Mouse (Mus musculus): ENCODE results near the gene Efcab8. TPM values are rescaled to one million over a fixed set of nuclear protein-coding genes. Genes with fewer than 3 reads are reported as not detected.
"Not testable (repeated sequence)": the region's sequence is repeated elsewhere in the genome, so short reads cannot be mapped to it uniquely, and the experiment has no call there.

Efcab8 gene
- polyA plus RNA-seq, 1 experiment from 2014 or later, result not detected

- no peak for ATAC-seq (ENCODE audit: insufficient number of reproducible peaks, low FRiP score, low TSS enrichment, low read depth)
- Histone ChIP-seq H3K9me3 (ENCODE audit: control insufficient read depth, low read length) (no peaks in the 10 kb centered on the region), H3K4me1 (ENCODE audit: control insufficient read depth, insufficient read depth, low read length) (no peaks in the 10 kb centered on the region), H3K9ac (ENCODE audit: low read length) (no peak overlapping the region), H3K27ac (replicated peaks; ENCODE audit: low read depth, low read length) (no peak overlapping the region), H3K4me2 (ENCODE audit: low read depth, severe bottlenecking) (no peak overlapping the region), H3K36me3 (ENCODE audit: control insufficient read depth, insufficient read depth, low read length) (no peaks in the 10 kb centered on the region), H3K27me3 (ENCODE audit: control insufficient read depth, insufficient read depth, low read length) (no peaks in the 10 kb centered on the region), H3K4me3 (ENCODE audit: low read depth, low read length) (no peak overlapping the region)
- WGBS, result 86% methylated on average over 8 of the region's 8 CpGs
- no peak for DNase-seq (ENCODE audit: low spot score)
Observed at GRCm38 (mm10) chr2:153808146-153808545, 28.4 kb downstream of the Efcab8 start.

DNA sequence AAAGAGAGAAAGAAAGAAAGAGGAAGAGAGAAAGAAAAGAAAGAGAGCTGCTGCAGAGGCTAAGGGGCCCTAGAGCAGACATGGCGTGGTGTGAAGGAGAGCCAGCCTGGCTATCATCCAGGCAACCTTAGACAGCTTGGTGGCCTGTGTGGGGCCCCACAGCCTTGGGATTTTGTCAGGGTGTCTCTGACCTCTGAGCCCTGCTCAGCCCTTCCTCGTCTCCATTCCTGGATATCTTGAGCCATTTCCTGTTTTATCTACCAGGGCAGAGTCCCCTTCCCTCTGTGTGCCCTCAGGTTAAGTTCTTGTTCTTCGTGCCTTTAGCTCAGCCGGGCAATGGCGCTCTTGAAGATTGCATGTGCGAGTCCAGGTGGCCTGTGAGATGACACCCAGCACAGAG is 29.1 kb downstream of the Efcab8 start:
- no peak overlapping the region for H3K4me2 ChIP-seq (ENCODE audit: low read depth, severe bottlenecking)
- 84% methylated on average over 6 of the region's 6 CpGs for WGBS
- H3K9ac ChIP-seq (ENCODE audit: low read length), result no peak overlapping the region
- no peaks in the 10 kb centered on the region for H3K4me1 ChIP-seq (ENCODE audit: control insufficient read depth, insufficient read depth, low read length)
- no peak overlapping the region for H3K27ac ChIP-seq (replicated peaks; ENCODE audit: low read depth, low read length)
- no peak for DNase-seq (ENCODE audit: low spot score)
- H3K9me3 ChIP-seq (ENCODE audit: control insufficient read depth, low read length), result no peaks in the 10 kb centered on the region
- no peaks in the 10 kb centered on the region for H3K36me3 ChIP-seq (ENCODE audit: control insufficient read depth, insufficient read depth, low read length)
- no peaks in the 10 kb centered on the region for H3K27me3 ChIP-seq (ENCODE audit: control insufficient read depth, insufficient read depth, low read length)
- no peak for ATAC-seq (ENCODE audit: insufficient number of reproducible peaks, low FRiP score, low TSS enrichment, low read depth)
- no peak overlapping the region for H3K4me3 ChIP-seq (ENCODE audit: low read depth, low read length)

DNA sequence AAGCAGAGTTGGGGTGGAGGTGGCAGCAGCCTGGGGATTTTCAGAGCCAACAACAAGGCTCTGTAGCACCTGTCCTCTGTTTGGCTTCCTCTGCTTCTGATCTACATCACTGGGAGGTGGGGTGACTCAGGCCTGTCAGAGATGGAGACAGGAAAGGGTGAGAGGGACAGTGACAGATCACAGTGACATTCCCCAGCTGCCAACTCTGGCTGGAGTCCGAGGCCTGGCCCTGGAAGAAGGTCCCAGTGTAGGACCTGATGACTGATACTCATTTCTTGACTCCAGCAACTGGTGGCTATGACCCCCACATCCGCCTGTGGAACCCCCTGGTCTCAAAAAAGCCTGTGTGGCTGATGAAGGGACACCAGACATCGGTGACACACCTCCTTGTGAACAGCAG is 30.2 kb downstream of the Efcab8 start:
- Histone ChIP-seq H3K9me3 (ENCODE audit: control insufficient read depth, low read length) (no peaks in the 10 kb centered on the region), H3K4me3 (ENCODE audit: low read depth, low read length) (no peak overlapping the region), H3K9ac (ENCODE audit: low read length) (no peak overlapping the region), H3K4me2 (ENCODE audit: low read depth, severe bottlenecking) (no peak overlapping the region), H3K36me3 (ENCODE audit: control insufficient read depth, insufficient read depth, low read length) (no peaks in the 10 kb centered on the region), H3K27ac (replicated peaks; ENCODE audit: low read depth, low read length) (no peak overlapping the region), H3K27me3 (ENCODE audit: control insufficient read depth, insufficient read depth, low read length) (no peaks in the 10 kb centered on the region), H3K4me1 (ENCODE audit: control insufficient read depth, insufficient read depth, low read length) (no peaks in the 10 kb centered on the region)
- 62% methylated on average over 3 of the region's 3 CpGs for WGBS
- no peak for ATAC-seq (ENCODE audit: insufficient number of reproducible peaks, low FRiP score, low TSS enrichment, low read depth)
- no peak for DNase-seq (ENCODE audit: low spot score)

GRCm38 (mm10) chr2:153822005-153822543 is 42.3 kb downstream of the Efcab8 start:
- no peaks in the 10 kb centered on the region for H3K9me3 ChIP-seq (ENCODE audit: control insufficient read depth, low read length)
- no peak overlapping the region for H3K4me2 ChIP-seq (ENCODE audit: low read depth, severe bottlenecking)
- no peaks in the 10 kb centered on the region for H3K4me1 ChIP-seq (ENCODE audit: control insufficient read depth, insufficient read depth, low read length)
- 98% methylated on average over 2 of the region's 2 CpGs for WGBS
- no peak overlapping the region for H3K27ac ChIP-seq (replicated peaks; ENCODE audit: low read depth, low read length)
- ATAC-seq (ENCODE audit: insufficient number of reproducible peaks, low FRiP score, low TSS enrichment, low read depth), result no peak
- no peak overlapping the region for H3K9ac ChIP-seq (ENCODE audit: low read length)
- no peak for DNase-seq (ENCODE audit: low spot score)
- no peaks in the 10 kb centered on the region for H3K27me3 ChIP-seq (ENCODE audit: control insufficient read depth, insufficient read depth, low read length)
- H3K36me3 ChIP-seq (ENCODE audit: control insufficient read depth, insufficient read depth, low read length), result no peaks in the 10 kb centered on the region
- no peak overlapping the region for H3K4me3 ChIP-seq (ENCODE audit: low read depth, low read length)

DNA sequence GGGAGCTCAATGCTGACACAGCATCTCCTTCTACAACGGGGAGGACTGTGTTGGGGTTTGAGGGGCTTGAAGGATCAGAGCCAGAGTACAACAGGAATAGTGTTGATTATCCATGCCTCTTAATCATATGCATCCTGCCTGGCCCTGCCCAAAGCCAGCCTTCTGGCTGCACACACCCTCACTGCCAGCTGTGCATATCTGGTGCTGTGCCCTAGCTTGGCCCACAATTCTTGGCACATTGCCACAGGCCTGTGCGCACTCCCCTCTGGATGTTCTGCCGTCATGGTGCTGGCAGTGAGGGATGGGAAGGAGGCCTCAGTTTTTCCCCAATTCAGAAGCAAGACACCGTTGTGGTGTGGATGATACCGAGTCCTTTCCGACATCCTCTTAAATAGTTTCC is 44.9 kb downstream of the Efcab8 start:
- no peak overlapping the region for H3K4me2 ChIP-seq (ENCODE audit: low read depth, severe bottlenecking)
- H3K9me3 ChIP-seq (ENCODE audit: control insufficient read depth, low read length), result no peaks in the 10 kb centered on the region
- no peaks in the 10 kb centered on the region for H3K27me3 ChIP-seq (ENCODE audit: control insufficient read depth, insufficient read depth, low read length)
- no peaks in the 10 kb centered on the region for H3K4me1 ChIP-seq (ENCODE audit: control insufficient read depth, insufficient read depth, low read length)
- H3K9ac ChIP-seq (ENCODE audit: low read length), result no peak overlapping the region
- 93% methylated on average over 6 of the region's 6 CpGs for WGBS
- H3K27ac ChIP-seq (replicated peaks; ENCODE audit: low read depth, low read length), result no peak overlapping the region
- H3K4me3 ChIP-seq (ENCODE audit: low read depth, low read length), result no peak overlapping the region
- H3K36me3 ChIP-seq (ENCODE audit: control insufficient read depth, insufficient read depth, low read length), result no peaks in the 10 kb centered on the region
- ATAC-seq (ENCODE audit: insufficient number of reproducible peaks, low FRiP score, low TSS enrichment, low read depth) (no peak), DNase-seq (ENCODE audit: low spot score) (no peak)

DNA sequence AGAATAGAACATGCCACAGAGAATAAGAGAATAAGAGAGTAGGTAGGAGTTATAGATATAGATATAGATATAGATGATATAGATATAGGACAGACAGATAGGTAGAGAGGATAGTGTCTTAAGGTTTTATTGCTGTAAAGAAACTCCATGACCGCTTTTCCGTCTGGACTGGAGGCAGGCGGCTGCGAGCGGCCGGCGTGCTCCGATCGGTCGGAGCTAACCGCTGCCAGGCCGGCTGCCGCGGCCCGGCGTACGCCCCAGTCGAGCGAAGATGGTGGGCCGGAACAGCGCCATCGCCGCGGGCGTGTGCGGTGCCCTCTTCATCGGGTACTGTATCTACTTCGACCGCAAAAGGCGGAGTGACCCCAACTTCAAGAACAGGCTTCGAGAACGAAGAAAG is 46.2 kb downstream of the Efcab8 start:
- not testable (repeated sequence) for H3K27me3 ChIP-seq (ENCODE audit: control insufficient read depth, insufficient read depth, low read length); H3K36me3 ChIP-seq (ENCODE audit: control insufficient read depth, insufficient read depth, low read length); H3K9me3 ChIP-seq (ENCODE audit: control insufficient read depth, low read length); H3K4me3 ChIP-seq (ENCODE audit: low read depth, low read length); H3K4me1 ChIP-seq (ENCODE audit: control insufficient read depth, insufficient read depth, low read length); H3K27ac ChIP-seq (replicated peaks; ENCODE audit: low read depth, low read length); H3K4me2 ChIP-seq (ENCODE audit: low read depth, severe bottlenecking); H3K9ac ChIP-seq (ENCODE audit: low read length); ATAC-seq (ENCODE audit: insufficient number of reproducible peaks, low FRiP score, low TSS enrichment, low read depth); DNase-seq (ENCODE audit: low spot score)
- WGBS, result 52% methylated on average over 32 of the region's 32 CpGs

DNA sequence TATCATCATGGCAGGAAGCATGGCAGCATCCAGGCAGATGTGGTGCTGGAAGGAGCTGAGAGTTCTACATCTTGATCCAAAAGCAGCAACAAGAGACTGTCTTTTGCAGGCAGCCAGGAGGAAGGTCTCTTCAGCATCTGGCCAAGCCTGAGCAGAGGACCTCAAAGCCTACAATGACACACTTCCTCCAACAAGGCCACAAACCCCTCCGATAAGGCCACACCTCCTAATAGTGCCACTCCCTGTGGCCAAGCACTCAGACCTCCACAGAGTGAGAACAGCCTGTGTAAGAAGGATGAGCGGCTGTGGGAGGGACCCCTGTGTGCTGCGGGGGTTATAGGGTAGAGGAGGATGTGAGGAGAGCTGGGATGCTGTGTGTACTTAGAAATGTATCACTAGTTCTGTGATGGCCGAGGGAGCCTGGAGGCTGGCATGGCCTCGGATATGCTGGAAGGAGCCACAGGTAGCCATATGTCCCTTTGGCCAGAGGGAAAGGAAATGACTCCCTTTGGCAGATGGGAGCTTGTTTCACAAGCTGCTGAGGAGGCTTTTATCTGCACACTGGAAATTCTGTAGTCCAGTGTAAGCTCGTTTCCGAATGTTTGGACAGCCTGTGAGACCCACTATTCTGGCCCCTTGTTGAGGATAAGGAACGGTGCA is 47.6 kb downstream of the Efcab8 start:
- Histone ChIP-seq H3K9me3 (ENCODE audit: control insufficient read depth, low read length) (no peaks in the 10 kb centered on the region), H3K4me2 (ENCODE audit: low read depth, severe bottlenecking) (no peak overlapping the region), H3K36me3 (ENCODE audit: control insufficient read depth, insufficient read depth, low read length) (no peaks in the 10 kb centered on the region), H3K9ac (ENCODE audit: low read length) (no peak overlapping the region), H3K4me1 (ENCODE audit: control insufficient read depth, insufficient read depth, low read length) (no peaks in the 10 kb centered on the region), H3K27me3 (ENCODE audit: control insufficient read depth, insufficient read depth, low read length) (no peaks in the 10 kb centered on the region), H3K27ac (replicated peaks; ENCODE audit: low read depth, low read length) (no peak overlapping the region), H3K4me3 (ENCODE audit: low read depth, low read length) (no peak overlapping the region)
- ATAC-seq (ENCODE audit: insufficient number of reproducible peaks, low FRiP score, low TSS enrichment, low read depth) (no peak), DNase-seq (ENCODE audit: low spot score) (no peak)
- WGBS, result 85% methylated on average over 8 of the region's 8 CpGs

- no peaks in the 10 kb centered on the region for H3K27me3 ChIP-seq (ENCODE audit: control insufficient read depth, insufficient read depth, low read length)
- H3K9me3 ChIP-seq (ENCODE audit: control insufficient read depth, low read length), result no peaks in the 10 kb centered on the region
- H3K4me2 ChIP-seq (ENCODE audit: low read depth, severe bottlenecking), result no peak overlapping the region
- H3K4me3 ChIP-seq (ENCODE audit: low read depth, low read length), result no peak overlapping the region
- H3K4me1 ChIP-seq (ENCODE audit: control insufficient read depth, insufficient read depth, low read length), result no peaks in the 10 kb centered on the region
- no peaks in the 10 kb centered on the region for H3K36me3 ChIP-seq (ENCODE audit: control insufficient read depth, insufficient read depth, low read length)
- H3K9ac ChIP-seq (ENCODE audit: low read length), result no peak overlapping the region
- H3K27ac ChIP-seq (replicated peaks; ENCODE audit: low read depth, low read length), result no peak overlapping the region
- ATAC-seq (ENCODE audit: insufficient number of reproducible peaks, low FRiP score, low TSS enrichment, low read depth) (no peak), DNase-seq (ENCODE audit: low spot score) (no peak)
- WGBS, result 82% methylated on average over 7 of the region's 7 CpGs
Observed at GRCm38 (mm10) chr2:153828704-153829103, 49.0 kb downstream of the Efcab8 start.

GRCm38 (mm10) chr2:153833291-153833690 is 53.6 kb downstream of the Efcab8 start:
- WGBS, result 82% methylated on average over 8 of the region's 8 CpGs
- Histone ChIP-seq H3K36me3 (ENCODE audit: control insufficient read depth, insufficient read depth, low read length) (no peaks in the 10 kb centered on the region), H3K4me3 (ENCODE audit: low read depth, low read length) (no peak overlapping the region), H3K9me3 (ENCODE audit: control insufficient read depth, low read length) (no peaks in the 10 kb centered on the region), H3K27ac (replicated peaks; ENCODE audit: low read depth, low read length) (no peak overlapping the region), H3K4me2 (ENCODE audit: low read depth, severe bottlenecking) (no peak overlapping the region), H3K9ac (ENCODE audit: low read length) (no peak overlapping the region), H3K27me3 (ENCODE audit: control insufficient read depth, insufficient read depth, low read length) (no peaks in the 10 kb centered on the region), H3K4me1 (ENCODE audit: control insufficient read depth, insufficient read depth, low read length) (no peaks in the 10 kb centered on the region)
- DNase-seq (ENCODE audit: low spot score) (no peak), ATAC-seq (ENCODE audit: insufficient number of reproducible peaks, low FRiP score, low TSS enrichment, low read depth) (no peak)

Data from limb, embryonic 11.5 days (tissue).